Mouse (Mus musculus) testis, postnatal 10 days (tissue): ENCODE measurements at regions not wholly inside any gene's neighbourhood (a gene's known extent, or its start where the extent isn't known, plus 50 kb on each side); places are given as distances from the start of the nearest gene placed in this dataset.

Experiments
- DNase-seq: peaks from one replicate; pipeline ENCODE4 v3.0.0; 2021; ENCODE audit warnings: low spot score

- DNase-seq = no peak
Measured at GRCm38 (mm10) chr2:84266158-84266557, 159.1 kb downstream of the Calcrl start.

- no peak for DNase-seq
Measured at GRCm38 (mm10) chr2:84266883-84267554, 158.2 kb downstream of the Calcrl start.

GRCm38 (mm10) chr2:84274038-84274724, 151.0 kb downstream of the Calcrl start:
- no peak for DNase-seq

DNA sequence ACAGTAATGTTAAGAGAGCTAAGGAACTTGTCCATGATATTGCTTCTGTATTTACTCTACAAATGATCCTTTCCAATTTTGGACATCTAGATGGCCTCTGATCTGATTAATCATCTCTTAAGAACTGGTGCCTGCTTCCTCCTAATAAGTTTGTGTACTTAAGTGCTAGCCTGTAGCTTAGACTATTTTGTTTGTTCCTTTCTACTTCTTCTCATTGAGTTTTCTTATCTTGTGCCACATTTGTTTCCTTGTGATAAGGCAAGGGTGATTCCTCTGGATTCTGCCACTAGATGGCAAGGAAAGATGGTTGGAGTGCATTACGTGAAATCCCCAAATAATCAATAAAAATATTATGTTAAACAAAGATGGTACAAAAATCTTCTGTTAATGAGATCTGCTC, 148.0 kb downstream of the Calcrl start:
- no peak for DNase-seq
